Mouse (Mus musculus) brain, embryonic 14.5 days (tissue): ENCODE measurements around the gene Ing5. TPM values are rescaled to one million over a fixed set of nuclear protein-coding genes. Genes with fewer than 3 reads are reported as not detected.
"Not testable (repeated sequence)": the region's sequence is repeated elsewhere in the genome, so short reads cannot be mapped to it uniquely, and the experiment has no call there.

Experiments used
- DNase-seq: peaks from one replicate; pipeline ENCODE4 v3.0.0-alpha.2; 2011; ENCODE audit warnings: low read depth
- CTCF ChIP-seq: fragments of 200-500 bp; IDR thresholded peaks from 2 replicates; pipeline ENCODE4 v1.5.1; 2012; ENCODE audit warnings: inconsistent platforms, mild to moderate bottlenecking, moderate library complexity, borderline replicate concordance; ENCODE audit not compliant: insufficient read depth, insufficient read length; ENCODE audit errors: extremely low read depth
- POLR2A ChIP-seq: fragments of 200-500 bp; IDR thresholded peaks from 2 replicates; pipeline ENCODE4 v1.6.1; 2012; ENCODE audit warnings: mild to moderate bottlenecking, inconsistent platforms, borderline replicate concordance; ENCODE audit not compliant: poor library complexity, insufficient read depth, insufficient read length, severe bottlenecking; ENCODE audit errors: extremely low read depth
- polyA plus RNA-seq: library from polyadenylated mRNA; depleted of rRNA; stranded (reverse); fragments of >200 nt; gene quantifications from 2 replicates; pipeline ENCODE4 v1.2.3, GENCODE M21; 2012

The Ing5 gene
- polyA plus RNA-seq, 1 experiment, result 9.0 TPM

DNA sequence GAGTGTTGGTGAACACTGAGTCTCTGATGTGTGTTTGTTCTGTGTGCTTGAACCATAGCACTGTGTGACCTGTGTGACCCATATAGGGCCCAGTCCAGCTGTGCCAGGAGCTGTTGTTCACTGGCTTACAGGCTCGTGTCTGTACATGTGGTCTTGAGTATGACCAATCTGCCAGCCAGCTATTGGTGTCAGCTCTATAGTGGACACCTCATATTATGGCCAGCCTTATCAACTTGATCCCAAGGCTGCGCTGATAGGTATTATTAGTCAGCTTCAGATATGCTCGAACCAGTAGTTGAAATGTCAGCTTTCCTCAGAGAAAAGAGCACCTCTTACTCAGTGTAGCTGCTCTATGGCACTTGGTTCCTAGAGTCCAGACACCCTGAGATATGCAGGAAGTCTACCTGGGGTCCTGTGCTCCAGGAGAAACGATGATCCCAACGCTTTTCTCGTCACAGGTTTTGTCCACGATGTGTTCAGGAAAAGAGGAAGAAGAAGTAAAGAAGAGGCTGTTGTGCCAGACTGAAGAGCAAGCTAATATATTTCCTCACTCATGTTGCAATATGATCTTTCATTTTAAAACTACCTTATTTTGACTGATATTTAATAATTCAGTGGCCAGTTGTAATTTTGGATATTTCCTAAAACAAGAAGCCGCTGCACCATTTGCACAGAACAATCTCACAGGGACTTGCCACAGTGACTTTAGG, 14.2 kb downstream of the Ing5 start:
- DNase-seq, result no peak
- TF ChIP-seq POLR2A (no peak), CTCF (no peak)

DNA sequence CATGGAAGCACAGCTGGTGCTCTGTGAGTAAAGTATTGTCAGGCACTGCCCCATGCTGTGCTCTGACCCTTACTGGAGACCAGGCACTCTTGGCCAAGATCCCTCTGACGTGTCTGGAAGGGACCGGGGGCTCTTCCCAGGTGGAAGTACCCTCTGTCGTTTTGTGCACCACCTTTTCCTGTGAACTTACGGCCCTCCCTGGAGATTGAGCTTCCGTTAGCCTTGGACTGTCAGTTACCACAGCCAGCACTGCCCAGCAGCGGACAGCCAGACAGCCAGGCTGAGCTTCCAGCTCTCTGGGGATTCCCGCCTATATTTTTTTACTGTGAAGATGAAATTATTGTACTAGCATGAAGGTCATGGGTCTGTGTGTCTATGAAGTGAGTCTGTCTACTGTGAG, 15.0 kb downstream of the Ing5 start:
- no peak for DNase-seq
- no peak for TF ChIP-seq CTCF
- TF ChIP-seq POLR2A, result no peak

DNA sequence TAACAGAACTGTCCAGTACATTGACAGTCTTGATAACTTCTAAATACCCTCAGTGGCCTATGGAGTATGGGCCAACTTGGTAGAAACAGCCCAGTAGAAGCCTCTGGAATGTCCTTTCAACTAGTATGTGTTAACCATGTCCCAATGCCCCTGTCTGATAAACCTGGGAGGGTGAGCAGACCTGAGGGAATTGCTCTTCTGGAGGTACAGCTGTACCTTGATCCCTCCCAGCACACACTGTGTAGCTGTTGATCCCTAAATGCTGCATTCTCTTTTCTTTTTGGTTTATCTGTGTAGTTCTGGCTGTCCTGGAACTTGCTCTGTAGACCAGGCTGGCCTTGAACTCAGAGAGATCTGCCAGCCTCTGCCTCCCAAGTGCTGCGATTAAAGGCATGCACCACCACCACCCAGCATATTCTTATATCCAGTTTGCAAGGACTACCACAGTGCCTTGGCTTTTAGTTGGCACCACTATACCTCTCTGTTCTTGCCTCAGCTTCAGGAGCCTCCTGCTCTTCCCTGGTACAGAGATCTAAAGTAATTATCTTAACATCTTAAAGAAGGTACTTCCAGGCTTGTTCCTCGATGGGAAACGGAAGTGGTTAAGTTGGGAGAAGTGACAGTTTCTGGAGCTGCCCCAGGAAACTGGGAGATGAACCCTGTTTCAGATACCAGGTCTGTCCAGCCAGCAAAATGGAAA, 20.2 kb downstream of the Ing5 start:
- no peak for DNase-seq
- TF ChIP-seq CTCF, result no peak
- TF ChIP-seq POLR2A, result no peak

DNA sequence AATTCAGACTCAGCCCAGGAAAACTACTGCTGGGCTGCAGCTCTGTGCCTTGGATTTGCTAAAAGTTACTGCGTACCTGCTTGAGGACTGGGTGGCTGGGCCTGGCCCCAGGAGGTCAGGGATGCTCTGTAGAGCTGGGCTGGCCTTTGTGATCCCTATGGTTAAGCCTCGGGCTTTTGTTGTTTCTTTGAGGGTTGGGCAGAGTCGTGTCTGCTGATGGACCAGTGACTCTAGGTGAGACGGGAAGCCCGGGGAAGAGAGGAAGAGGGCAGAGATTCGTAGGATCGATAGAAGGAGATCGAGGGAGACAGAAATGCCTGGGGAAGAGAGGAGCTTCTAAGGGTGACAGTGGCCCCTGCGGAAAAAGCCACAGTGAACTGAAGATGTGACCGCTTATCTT, 20.8 kb downstream of the Ing5 start, which contains the start of gene D2hgdh:
TSS of gene D2hgdh (plus strand) at position 301 of the 400 bp plus-strand sequence.
- no peak for DNase-seq
- TF ChIP-seq POLR2A (no peak), CTCF (no peak)

DNA sequence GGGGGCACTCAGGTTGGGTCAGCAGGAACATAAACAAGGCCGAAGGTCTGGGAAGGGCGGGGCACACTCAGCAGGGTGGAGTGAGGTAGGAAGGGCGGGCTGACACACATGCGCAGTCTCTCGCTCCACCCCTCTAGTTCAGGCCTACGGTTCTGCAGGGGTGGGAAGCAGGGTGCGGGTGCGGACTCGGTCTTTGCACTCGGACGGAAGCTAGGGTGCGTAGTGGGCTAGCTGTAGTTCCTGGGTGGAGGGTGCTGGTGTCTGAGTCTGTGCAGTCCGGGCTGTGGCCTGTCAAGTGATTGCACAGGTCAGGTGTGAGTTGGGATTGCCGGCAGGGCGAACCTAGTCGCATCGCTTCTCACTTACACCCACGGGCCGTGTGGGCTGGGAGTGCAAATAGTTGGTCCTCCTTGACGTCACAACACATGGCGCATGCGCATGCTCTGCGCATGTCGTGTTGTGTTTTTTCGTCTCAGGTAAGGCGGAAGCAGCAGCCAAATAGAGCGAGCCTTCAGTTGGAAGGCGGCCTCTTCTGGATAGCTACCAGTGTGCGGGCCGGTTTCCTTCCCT, 21.4 kb downstream of the Ing5 start:
- DNase-seq, result peak; percentile 99
- TF ChIP-seq POLR2A, result peak; percentile 70; the same call in 1 of the 2 replicates
- no peak for TF ChIP-seq CTCF

DNA sequence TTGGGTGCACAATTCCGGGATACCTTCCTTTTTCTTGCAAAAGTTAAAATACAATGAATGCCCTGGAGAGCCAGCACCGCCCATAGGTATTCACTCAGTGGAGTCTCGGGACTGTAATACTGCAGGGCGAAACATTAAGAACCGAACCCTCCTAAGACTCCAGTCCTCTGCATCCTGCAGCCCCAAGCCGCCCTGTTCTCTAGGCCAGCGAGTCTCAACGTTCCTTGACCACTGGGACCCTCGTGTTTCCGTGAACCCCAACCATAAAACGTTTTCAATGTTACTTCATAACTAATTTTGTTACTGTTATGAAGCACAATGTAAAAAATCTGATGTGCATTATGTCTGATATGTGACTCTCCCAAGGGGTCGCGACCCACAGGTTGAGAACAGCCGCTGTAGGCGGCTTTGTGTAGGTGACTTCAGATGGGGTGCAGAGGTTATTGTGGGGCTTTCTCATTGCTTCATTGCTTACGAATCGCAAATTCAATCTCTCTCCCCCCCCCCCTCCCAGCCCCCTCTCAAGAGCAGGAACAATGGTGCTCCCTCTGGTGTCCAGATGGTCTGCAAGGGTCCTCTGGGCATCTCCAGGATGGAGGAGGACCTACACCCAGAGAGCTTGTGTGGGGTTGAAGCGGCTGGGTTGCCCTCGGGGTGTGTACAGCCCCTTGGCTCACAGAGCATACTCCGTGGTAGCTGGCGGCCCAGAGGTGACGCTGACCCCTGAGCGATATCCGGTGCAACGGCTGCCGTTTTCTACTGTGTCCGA, 22.2 kb downstream of the Ing5 start:
- DNase-seq, result peak; percentile 25
- TF ChIP-seq CTCF (no peak), POLR2A (no peak)

GRCm38 (mm10) chr1:93826540-93826835, 22.7 kb downstream of the Ing5 start:
- DNase-seq, result no peak

DNA sequence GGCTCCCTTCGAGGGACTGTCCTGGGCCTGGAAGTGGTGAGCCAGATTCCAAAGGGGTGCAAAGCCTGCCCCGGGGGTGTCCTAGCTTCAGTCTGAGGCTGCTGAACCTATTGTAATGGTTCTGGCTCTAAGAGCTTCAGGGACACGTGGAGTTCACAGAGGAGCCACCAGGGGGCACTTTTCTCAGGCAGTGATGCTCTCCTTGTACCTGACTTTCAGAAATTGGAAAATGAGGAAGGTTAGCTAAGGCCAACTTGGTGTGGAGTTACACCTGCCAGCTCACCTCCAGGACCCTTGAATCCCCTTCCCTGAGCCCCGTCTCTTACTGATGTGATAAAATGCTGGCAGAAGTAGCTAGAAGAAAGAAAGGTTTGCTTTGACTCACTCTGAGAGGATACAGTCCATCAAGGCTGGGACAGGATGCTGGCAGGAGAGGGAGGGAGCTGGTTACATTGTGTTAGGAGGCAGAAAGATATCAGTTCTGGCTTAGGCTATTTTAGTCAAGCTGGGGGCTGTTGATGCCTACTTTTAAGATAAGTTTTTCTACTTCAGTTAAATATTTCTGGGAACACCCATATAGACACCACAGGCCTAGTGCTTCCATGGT, 29.1 kb downstream of the Ing5 start:
- DNase-seq, result not testable (repeated sequence)
- TF ChIP-seq CTCF, result 0 out of 2 replicates have a peak, but pooled peaks have one; percentile 4

More at GRCm38 (mm10) chr1:93826540-93826835, 22.7 kb downstream of the Ing5 start:
- TF ChIP-seq POLR2A (no peak), CTCF (no peak)

- TF ChIP-seq CTCF (no peak), POLR2A (no peak)
- no peak for DNase-seq
These were observed 30.9 kb downstream of the Ing5 start for GRCm38 (mm10) chr1:93834671-93835150.

GRCm38 (mm10) chr1:93835211-93835610, 31.4 kb downstream of the Ing5 start:
- TF ChIP-seq CTCF, result no peak
- no peak for TF ChIP-seq POLR2A

DNA sequence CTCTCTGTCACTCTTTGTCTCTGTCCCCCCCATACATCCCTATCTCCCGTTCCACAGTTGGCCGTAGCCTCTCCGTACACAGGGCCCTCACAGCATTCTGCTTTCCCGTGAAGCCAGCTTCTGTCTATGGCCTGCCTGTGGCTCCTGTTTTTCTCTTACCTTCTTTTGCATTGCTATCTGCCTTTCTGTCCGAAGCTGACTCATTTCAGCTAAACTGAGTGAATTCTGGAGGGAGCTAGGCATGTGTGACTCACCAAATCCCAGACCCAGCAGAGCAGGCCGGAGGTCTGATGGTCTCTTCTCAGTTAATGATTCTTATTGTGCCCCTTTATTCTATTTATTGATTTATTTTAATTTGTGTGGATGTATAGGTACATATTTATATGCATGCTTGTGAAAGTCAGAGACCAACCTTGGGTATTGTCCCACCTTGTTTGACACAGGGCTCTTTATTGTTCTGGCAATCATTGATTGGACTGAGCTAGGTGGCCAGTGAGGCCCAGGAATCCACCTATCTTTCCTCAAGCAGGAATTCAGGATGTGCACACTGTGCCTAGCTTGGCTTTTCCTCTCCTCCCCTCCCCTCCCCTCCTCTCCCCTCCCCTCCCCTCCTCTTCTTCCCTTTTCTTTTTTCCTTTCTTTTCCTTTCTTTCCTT, 32.2 kb downstream of the Ing5 start:
- TF ChIP-seq POLR2A (no peak), CTCF (no peak)
- DNase-seq, result no peak

More at GRCm38 (mm10) chr1:93835211-93835610, 31.4 kb downstream of the Ing5 start:
- DNase-seq, result no peak
